Mouse (Mus musculus) liver (tissue): ENCODE data around the gene Nol11.
A peak's percentile ranks its signal among the peaks of the same experiment; 100 is the strongest.

Experiments
- DNase-seq: peaks from one replicate; pipeline ENCODE4 v3.0.0-alpha.2; 2020; ENCODE audit warnings: mixed read lengths

Gene Nol11

DNA sequence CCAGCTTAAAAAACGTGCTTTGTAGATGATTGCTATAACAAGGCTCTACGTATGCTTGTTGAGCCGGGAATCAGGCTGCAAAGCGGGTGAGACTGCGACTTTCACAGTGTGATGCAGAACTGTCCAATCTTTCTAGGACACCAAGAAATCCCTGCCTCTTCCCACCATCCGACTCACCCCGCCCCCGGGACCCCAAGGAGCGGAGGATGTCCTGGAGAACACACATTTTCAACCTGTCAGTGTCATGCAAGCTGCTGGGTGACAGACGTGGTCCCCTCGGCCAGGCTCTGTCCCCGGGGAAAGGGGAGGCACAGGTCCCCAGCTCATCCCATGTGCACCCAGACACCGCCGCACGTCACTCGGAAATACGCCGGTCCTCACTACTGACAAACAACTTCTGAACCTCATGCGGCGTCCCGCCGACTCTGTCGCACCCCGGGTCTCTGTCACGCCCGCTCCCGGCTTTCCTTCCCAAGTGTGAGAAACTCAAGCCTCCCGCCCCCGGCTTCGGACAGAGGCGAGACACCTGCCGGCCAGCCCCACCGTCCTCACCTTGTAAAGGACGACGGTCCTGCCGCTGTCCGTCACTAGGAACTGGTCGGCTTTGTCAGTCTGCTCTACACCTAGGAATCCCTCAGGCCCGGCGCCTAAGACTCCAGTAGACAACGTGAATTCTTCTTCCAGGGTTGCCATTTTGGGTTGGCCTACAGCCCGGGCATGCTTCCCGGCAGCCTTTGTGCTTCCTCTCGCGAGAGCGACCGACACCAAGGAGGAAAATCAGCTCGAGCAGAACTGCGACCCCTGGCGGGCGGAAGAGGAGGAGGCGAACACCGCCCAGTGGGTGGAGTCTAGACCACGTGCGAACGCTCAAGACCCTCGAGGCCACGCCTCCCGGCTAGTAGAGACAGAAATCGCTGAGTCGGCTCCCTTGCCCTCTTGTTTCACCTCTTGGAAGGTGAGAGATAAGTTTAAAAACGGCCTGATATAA, at the start of gene Nol11:
Nol11 (minus strand) TSS at position 817 of the 988 bp plus-strand sequence.
- peak; percentile 98 for DNase-seq

- DNase-seq, result no peak
These were observed 49.3 kb upstream of the Nol11 start for GRCm38 (mm10) chr11:107238506-107238905.

DNA sequence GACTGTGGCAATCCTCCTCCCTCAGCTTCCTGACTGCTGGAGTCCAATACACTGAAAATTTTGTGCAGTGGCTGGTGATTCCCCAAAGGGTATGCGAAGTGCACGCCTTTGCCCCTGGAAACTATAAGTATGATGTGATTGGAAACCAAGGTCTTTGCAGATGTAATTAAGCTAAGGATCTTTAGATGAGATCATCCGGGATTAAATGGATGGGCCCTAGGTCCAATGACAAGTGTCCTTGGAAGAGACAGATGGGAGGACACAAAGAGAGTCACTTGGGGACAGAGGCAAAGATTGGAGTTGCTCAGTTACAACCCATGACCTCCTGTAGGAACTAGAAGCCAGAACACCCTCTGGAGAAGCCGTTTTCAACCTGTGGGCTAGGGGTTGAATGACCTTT, 48.4 kb upstream of the Nol11 start:
- DNase-seq, result no peak

DNA sequence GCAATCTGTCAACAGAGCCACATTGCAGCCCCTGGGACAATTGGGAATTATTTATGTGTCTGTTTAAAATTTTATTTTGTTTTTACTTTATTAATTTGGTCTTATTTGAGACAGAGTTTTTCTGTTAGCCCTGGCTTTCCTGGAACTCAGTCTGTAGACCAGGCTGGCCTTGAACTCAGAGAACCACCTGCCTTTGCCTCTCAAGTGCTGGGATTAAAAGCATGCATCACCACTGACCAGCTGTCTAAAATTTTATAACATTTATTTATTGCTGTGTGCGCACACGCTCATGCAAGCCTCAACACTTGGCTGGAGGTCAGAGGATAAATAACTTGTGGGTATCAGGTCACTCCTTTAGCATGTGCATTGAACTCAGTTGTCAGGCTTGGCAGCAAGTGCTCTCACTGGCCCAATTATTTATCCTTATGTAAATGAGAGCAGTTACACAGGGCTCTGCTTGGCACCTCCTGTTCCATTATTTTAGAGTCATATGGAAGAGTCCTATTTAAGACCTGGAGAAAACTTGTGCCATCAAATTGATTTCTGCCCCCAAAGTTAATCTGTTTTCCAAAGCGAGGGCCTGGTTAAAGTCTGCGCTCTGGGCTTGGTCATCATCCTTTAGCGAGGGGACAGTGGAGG, 44.2 kb upstream of the Nol11 start:
- DNase-seq, result no peak

- no peak for DNase-seq
These were observed 40.9 kb upstream of the Nol11 start for GRCm38 (mm10) chr11:107230128-107230527.

- DNase-seq, result no peak
These were observed 37.2 kb upstream of the Nol11 start for GRCm38 (mm10) chr11:107226431-107226830.

DNA sequence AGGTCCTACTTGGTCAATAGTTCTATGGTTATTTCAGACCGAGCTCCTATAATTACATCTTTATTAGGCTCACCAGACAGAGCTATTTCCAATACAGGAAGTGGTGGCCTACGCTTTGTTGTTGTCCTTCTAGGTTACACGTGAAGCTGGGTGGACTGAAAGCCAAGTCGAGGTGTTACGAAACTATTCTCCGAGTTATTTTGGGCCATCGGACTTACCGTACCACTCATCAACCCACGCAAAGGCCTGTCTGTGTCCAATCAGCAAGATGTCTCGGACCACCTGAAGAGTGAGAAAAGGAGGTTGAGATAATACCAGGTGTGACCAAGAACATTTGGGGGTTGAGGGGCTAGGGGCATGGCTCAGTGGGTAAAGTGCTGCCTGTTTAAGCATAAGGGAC, 36.8 kb upstream of the Nol11 start:
- no peak for DNase-seq

GRCm38 (mm10) chr11:107225301-107225700, 36.1 kb upstream of the Nol11 start:
- no peak for DNase-seq

DNA sequence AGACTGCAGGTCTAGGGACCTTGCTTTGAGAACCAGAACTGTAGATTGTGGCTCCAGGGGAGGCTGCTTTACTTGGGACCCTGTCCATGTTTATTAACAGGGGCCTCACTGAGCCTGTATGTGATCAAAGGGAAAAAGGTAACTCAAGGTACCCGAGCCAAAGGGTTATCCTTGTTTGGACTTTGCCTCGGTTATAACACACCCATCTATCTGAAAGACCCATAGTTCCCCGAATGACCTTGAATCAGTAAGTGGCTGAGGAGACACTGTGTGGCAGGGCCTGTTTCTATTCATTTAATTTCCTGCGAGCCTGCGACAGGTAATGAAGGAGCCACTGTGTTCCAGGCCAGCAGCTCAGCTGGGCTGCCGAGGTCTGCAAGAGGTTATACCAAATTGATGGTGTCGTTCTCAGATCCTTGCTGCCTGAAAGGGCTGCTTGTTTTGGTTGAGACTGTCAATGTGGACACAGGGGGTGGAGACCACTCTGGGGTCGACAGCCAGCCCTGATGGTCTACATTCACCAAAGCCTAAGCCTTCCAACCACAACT, 34.6 kb upstream of the Nol11 start:
- DNase-seq, result no peak

- DNase-seq, result no peak
These were observed 34.0 kb upstream of the Nol11 start for GRCm38 (mm10) chr11:107223169-107223561.

GRCm38 (mm10) chr11:107222531-107223168, 33.5 kb upstream of the Nol11 start:
- DNase-seq, result no peak

- DNase-seq, result no peak
These were observed 25.9 kb upstream of the Nol11 start for GRCm38 (mm10) chr11:107215111-107215510.

- no peak for DNase-seq
These were observed 24.6 kb upstream of the Nol11 start for GRCm38 (mm10) chr11:107213745-107214144.

GRCm38 (mm10) chr11:107209818-107210217, 20.6 kb upstream of the Nol11 start:
- no peak for DNase-seq

DNA sequence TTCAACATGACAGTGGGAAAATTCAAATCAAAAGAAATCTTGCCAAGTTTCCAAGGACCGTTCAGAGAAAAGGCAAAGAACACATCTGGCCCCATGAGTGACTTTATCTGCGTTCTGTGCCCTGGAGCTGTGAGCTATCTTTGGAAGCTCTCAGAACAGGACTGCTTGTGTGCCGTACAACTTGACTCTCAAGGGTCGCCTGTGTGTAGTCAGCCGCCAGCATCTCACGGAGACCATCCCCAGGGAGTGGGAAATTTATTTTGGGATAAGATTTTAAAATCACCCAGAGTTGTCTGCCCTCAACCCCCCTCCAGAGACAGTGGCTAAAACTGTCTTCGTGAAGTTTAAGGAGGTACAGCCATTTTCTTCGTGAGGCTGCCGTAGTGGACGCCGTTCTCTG, 12.6 kb upstream of the Nol11 start:
- no peak for DNase-seq

GRCm38 (mm10) chr11:107199281-107199680, 10.1 kb upstream of the Nol11 start:
- DNase-seq, result no peak

DNA sequence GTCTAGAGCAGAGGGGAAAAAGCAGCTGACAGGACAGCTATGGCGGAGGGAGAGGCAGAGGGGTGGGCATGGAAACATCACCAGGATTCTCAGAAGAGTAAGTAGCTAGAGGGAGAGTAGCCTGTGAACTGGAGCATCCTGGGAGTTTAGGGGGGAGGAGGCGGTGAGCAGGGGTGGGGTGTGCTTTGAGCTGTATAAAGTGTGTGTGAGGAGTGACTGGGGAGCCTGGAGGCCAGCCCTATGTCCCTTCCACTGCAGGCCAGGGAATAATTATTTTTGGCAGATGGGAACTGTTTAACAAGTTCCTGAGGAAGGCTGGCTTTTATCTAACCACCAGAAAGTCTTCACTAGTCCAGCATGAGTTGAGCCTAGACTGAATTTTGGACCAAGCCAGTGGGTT, 6.2 kb upstream of the Nol11 start:
- no peak for DNase-seq

DNA sequence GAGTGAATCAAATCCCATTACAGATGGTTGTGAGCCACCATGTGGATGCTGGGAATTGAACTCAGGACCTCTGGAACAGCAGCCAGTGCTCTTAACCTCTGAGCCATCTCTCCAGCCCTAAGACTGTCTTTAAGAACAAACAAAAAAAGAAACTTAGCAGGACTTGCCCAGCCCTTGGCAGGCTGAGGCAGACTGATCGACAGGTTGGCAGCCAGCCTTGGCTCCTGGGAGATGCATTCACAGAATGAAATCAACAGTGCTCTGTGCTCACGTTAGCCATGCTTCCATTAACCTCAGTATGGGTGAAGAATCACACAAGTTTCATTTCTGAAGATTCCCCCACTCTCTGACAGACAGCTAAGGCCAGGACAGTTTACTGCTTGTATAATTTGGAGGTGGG, 1.2 kb upstream of the Nol11 start:
- DNase-seq, result no peak

GRCm38 (mm10) chr11:107183777-107184176, 5.4 kb downstream of the Nol11 start:
- no peak for DNase-seq

DNA sequence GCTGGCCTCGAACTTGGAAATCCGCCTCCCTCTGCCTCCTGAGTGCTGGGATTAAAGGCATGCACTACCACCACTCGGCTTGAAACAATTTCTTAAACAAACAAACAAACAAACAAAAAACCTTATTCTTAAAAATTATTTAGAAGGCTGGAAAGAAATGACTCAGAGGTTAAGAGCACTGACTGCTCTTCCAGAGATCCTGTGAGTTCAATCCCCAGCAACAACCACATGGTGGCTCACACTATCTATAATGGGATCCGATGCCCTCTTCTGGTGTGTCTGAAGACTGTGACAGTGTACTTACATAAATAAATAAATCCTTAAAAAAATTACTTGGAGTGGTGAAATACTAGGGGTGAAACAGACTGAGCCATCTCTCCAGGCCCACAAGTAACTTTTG, 28.0 kb downstream of the Nol11 start:
- no peak for DNase-seq

GRCm38 (mm10) chr11:107159034-107159433, 30.1 kb downstream of the Nol11 start:
- DNase-seq, result peak; percentile 10

- DNase-seq, result peak; percentile 11
These were observed 32.1 kb downstream of the Nol11 start for GRCm38 (mm10) chr11:107156977-107157642.

- DNase-seq, result no peak
These were observed 33.9 kb downstream of the Nol11 start for GRCm38 (mm10) chr11:107155292-107155691.
